Mouse (Mus musculus) C2C12 (cell line): ENCODE measurements around the gene Pm20d2.

ENCODE experiments used
- CEBPB ChIP-seq: IDR thresholded peaks from one replicate; pipeline ENCODE4 v1.6.1; 2011; ENCODE audit warnings: low read depth, mild to moderate bottlenecking, control low read depth, moderate library complexity
- CTCF ChIP-seq: IDR thresholded peaks from one replicate; pipeline ENCODE4 v1.5.1; 2011; ENCODE audit not compliant: control insufficient read depth, insufficient read depth, insufficient read length
- MAX ChIP-seq: IDR thresholded peaks from one replicate; pipeline ENCODE4 v1.6.1; 2011; ENCODE audit warnings: mild to moderate bottlenecking, control low read depth
- MYOD1 ChIP-seq: IDR thresholded peaks from one replicate; pipeline ENCODE4 v1.6.1; 2011; ENCODE audit warnings: low read depth; ENCODE audit not compliant: control insufficient read depth, insufficient read length
- MYOG ChIP-seq: IDR thresholded peaks from one replicate; pipeline ENCODE4 v1.6.1; 2011; ENCODE audit not compliant: control insufficient read depth, insufficient read length; ENCODE audit errors: extremely low read depth
- USF1 ChIP-seq: IDR thresholded peaks from one replicate; pipeline ENCODE4 v1.6.1; 2011; ENCODE audit warnings: low read depth, mild to moderate bottlenecking, control low read depth, moderate library complexity

DNA sequence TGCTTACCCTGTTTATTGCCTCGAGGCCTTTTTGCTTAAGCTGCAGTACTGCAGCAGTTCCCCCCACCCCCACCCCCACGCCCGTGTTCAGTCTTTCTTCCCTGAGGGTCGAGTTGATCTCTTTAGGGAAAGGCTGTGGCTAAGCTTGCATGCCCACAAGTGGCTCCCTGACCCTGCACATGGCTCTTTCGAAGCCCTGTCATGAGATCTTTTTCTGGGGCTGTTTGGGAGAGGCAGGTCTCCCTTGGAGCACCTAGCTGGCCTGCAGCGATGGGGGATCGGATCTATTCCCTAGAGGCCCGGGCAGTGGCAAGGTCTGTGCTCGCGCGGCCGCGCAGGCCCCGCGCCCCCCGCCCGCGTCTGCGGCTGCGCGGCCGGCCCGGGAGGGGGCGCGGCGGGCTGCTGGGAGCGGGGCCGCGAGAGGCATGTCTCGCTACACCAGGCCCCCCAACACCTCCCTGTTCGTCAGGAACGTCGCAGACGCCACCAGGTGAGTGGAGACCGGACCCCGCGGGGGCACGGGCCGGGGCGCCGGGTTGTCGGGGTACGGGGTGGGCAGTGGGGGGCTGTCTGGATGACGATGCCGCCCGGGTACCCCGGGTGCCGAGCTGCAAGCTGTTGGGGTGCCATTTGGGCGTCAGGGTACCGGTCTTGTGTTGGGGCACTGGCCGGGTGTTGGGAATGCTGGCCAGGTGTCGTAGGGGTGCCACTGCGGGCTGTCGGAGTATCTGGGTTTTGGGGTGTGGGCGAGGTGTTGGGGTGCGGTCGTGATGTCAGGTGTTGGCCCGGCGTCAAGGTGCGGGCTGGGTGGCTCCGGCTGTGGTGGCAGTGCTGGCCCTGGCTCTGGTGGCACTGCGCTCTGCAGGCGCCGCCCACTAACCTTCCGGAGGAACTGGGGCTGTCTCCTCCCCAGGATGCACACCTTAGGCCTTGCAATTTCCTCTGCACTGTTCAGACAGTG lies 19.6 kb upstream of the Pm20d2 start, which contains the start of gene Srsf12:
- TF ChIP-seq CTCF (no peak), CEBPB (no peak), MAX (no peak), MYOG (no peak), USF1 (no peak), MYOD1 (no peak)
